Mouse (Mus musculus) stomach, embryonic 15.5 days (tissue): ENCODE results near the gene Flna. TPM values are rescaled to one million over a fixed set of nuclear protein-coding genes. Genes with fewer than 3 reads are reported as not detected.
"Not testable (repeated sequence)": the region's sequence is repeated elsewhere in the genome, so short reads cannot be mapped to it uniquely, and the experiment has no call there.

ENCODE experiments used
- ATAC-seq: fragments of 200-750 bp; cut with Nextera tagmentation; 2 replicates; pipeline ENCODE4 v1.8.0; 2017; ENCODE audit warnings: low read depth, moderate number of reproducible peaks, moderate TSS enrichment; ENCODE audit not compliant: insufficient read depth, low FRiP score
- H3K27ac ChIP-seq: fragments of 300-500 bp; sonication (generic); 2 replicates; pipeline ENCODE4 v1.5.1; 2015; ENCODE audit warnings: mild to moderate bottlenecking, inconsistent platforms
- H3K27me3 ChIP-seq: fragments of 300-500 bp; sonication (generic); replicated peaks from 2 replicates; pipeline ENCODE4 v1.6.1; 2015; ENCODE audit warnings: inconsistent platforms
- H3K36me3 ChIP-seq: fragments of 300-500 bp; sonication (generic); 2 replicates; pipeline ENCODE4 v1.6.1; 2015; ENCODE audit warnings: inconsistent platforms
- H3K4me1 ChIP-seq: fragments of 300-500 bp; sonication (generic); 2 replicates; pipeline ENCODE4 v1.6.1; 2015; ENCODE audit warnings: inconsistent platforms
- H3K4me2 ChIP-seq: fragments of 300-500 bp; sonication (generic); 2 replicates; pipeline ENCODE4 v1.6.1; 2015; ENCODE audit warnings: mild to moderate bottlenecking, inconsistent platforms
- H3K4me3 ChIP-seq: fragments of 300-500 bp; sonication (generic); replicated peaks from 2 replicates; pipeline ENCODE4 v1.5.1; 2015; ENCODE audit warnings: inconsistent platforms
- H3K9ac ChIP-seq: fragments of 300-500 bp; sonication (generic); 2 replicates; pipeline ENCODE4 v1.6.1; 2015; ENCODE audit warnings: inconsistent platforms
- H3K9me3 ChIP-seq: fragments of 300-500 bp; sonication (generic); 2 replicates; pipeline ENCODE4 v1.6.1; 2016; ENCODE audit warnings: inconsistent platforms
- WGBS: fragments of 180-500 bp; shearing (Covaris S2); methylation state at CpG from one replicate; pipeline ENCODE4 v1.1.7; 2015; 5-methylcytosine and 5-hydroxymethylcytosine counted together
- polyA plus RNA-seq: library from polyadenylated mRNA; unstranded; fragments of >200 nt; fragmentation: Nextera tagmentation; extraction: Ambion mirVana; gene quantifications from 2 replicates; pipeline ENCODE4 v1.2.1, GENCODE M21; 2015

Flna gene
- polyA plus RNA-seq, 1 experiment from 2014 or later, result 346 TPM

GRCm38 (mm10) chrX:74244614-74245083, 5.0 kb downstream of the Flna start:
- no peaks in the 10 kb centered on the region for H3K27me3 ChIP-seq
- H3K4me2 ChIP-seq, result peak overlapping the region; percentile 49
- no peak overlapping the region for H3K9ac ChIP-seq
- peaks cover 17% of the 10 kb centered on the region for H3K36me3 ChIP-seq
- H3K9me3 ChIP-seq, result no peaks in the 10 kb centered on the region
- no peaks in the 10 kb centered on the region for H3K4me1 ChIP-seq
- H3K27ac ChIP-seq, result peak overlapping the region; percentile 89
- ATAC-seq, result peak; percentile 47
- H3K4me3 ChIP-seq, result peak overlapping the region; percentile 53
- 23% methylated on average over 3 of the region's 3 CpGs for WGBS

- Histone ChIP-seq H3K27ac (peak overlapping the region; percentile 63), H3K4me2 (peak overlapping the region; percentile 49), H3K27me3 (no peaks in the 10 kb centered on the region), H3K9ac (0 out of 2 replicates have a peak overlapping the region, but pooled peaks have one; percentile 4), H3K36me3 (peaks cover 26% of the 10 kb centered on the region), H3K4me1 (no peaks in the 10 kb centered on the region), H3K9me3 (no peaks in the 10 kb centered on the region), H3K4me3 (peak overlapping the region; percentile 53)
- ATAC-seq, result no peak
- WGBS, result 40% methylated on average over 3 of the region's 3 CpGs
These were observed 5.8 kb downstream of the Flna start for GRCm38 (mm10) chrX:74243807-74244206.

GRCm38 (mm10) chrX:74243396-74243795, 6.2 kb downstream of the Flna start:
- 73% methylated on average over 2 of the region's 2 CpGs for WGBS
- H3K27ac ChIP-seq, result peak overlapping the region; percentile 63; the same call in 1 of the 2 replicates
- peaks cover 27% of the 10 kb centered on the region for H3K36me3 ChIP-seq
- H3K4me1 ChIP-seq, result no peaks in the 10 kb centered on the region
- no peak overlapping the region for H3K9ac ChIP-seq
- H3K4me2 ChIP-seq, result peak overlapping the region; percentile 49
- no peaks in the 10 kb centered on the region for H3K27me3 ChIP-seq
- no peak for ATAC-seq
- no peaks in the 10 kb centered on the region for H3K9me3 ChIP-seq
- H3K4me3 ChIP-seq, result peak overlapping the region; percentile 53

DNA sequence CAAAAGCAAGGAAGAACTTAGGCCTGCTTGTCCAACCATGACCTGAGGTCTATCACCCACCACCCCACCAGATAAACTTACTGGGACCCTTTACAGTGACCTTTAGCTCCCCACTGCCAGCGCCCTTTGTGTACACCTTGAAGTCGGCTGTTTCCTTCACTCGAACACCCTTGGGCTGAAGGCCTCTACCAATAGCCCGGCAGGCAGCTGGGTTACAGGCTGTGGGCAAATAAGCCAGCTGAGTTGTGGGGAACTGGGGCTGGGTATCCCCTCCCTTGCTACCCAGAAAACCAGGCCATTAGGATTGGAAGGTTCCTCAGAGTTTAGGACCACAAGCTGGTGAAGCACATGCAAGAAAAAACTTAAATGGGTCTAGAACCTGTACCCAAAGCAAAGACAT, 9.3 kb downstream of the Flna start:
- Histone ChIP-seq H3K9ac (no peak overlapping the region), H3K27me3 (no peaks in the 10 kb centered on the region), H3K9me3 (no peaks in the 10 kb centered on the region), H3K4me1 (no peaks in the 10 kb centered on the region), H3K4me2 (no peak overlapping the region), H3K27ac (no peak overlapping the region), H3K4me3 (no peak overlapping the region), H3K36me3 (peaks cover 30% of the 10 kb centered on the region)
- WGBS, result 86% methylated on average over 4 of the region's 4 CpGs
- ATAC-seq, result no peak

DNA sequence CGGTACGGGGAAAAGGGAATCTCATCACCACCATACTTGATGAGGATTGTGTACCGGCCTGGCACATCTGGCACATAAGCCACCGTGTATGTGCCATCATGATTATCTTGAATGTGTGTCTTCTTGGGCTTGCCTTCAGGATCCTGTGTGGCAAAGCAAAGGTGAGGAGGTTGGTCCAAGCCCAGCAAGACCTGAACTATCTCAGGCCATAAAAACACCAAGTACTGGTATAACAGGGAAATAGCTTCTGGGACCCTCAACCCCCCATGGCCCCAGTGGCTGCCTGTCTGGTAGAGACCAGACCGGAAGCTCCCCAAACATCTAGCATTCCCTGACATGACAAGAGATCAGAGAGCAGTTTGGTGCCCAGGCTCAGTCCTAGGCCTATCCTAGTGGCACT, 16.4 kb downstream of the Flna start:
- no peak overlapping the region for H3K4me3 ChIP-seq
- 84% methylated on average over 5 of the region's 5 CpGs for WGBS
- H3K27ac ChIP-seq, result no peak overlapping the region
- no peak overlapping the region for H3K9ac ChIP-seq
- H3K4me2 ChIP-seq, result no peak overlapping the region
- peaks cover 21% of the 10 kb centered on the region for H3K36me3 ChIP-seq
- no peaks in the 10 kb centered on the region for H3K27me3 ChIP-seq
- no peaks in the 10 kb centered on the region for H3K4me1 ChIP-seq
- ATAC-seq, result no peak
- H3K9me3 ChIP-seq, result no peaks in the 10 kb centered on the region

GRCm38 (mm10) chrX:74230038-74230437, 19.6 kb downstream of the Flna start:
- H3K36me3 ChIP-seq, result peaks cover 43% of the 10 kb centered on the region
- H3K4me2 ChIP-seq, result no peak overlapping the region
- no peak for ATAC-seq
- no peak overlapping the region for H3K9ac ChIP-seq
- H3K27me3 ChIP-seq, result no peaks in the 10 kb centered on the region
- no peak overlapping the region for H3K27ac ChIP-seq
- 56% methylated on average over 1 of the region's 1 CpGs for WGBS
- H3K4me3 ChIP-seq, result no peak overlapping the region
- no peaks in the 10 kb centered on the region for H3K9me3 ChIP-seq
- no peaks in the 10 kb centered on the region for H3K4me1 ChIP-seq

GRCm38 (mm10) chrX:74220099-74220498, 29.5 kb downstream of the Flna start:
- H3K27me3 ChIP-seq, H3K4me1 ChIP-seq, H3K27ac ChIP-seq, H3K9ac ChIP-seq, H3K4me3 ChIP-seq, ATAC-seq, H3K9me3 ChIP-seq, H3K4me2 ChIP-seq: not testable (repeated sequence)
- H3K36me3 ChIP-seq, result 0 out of 2 replicates have a peak, but pooled peaks cover 12% of the 10 kb centered on the region
- WGBS, result 39% methylated on average over 1 of the region's 1 CpGs

- ATAC-seq, result no peak
- no peak overlapping the region for H3K27ac ChIP-seq
- H3K9me3 ChIP-seq, result no peaks in the 10 kb centered on the region
- no peak overlapping the region for H3K4me3 ChIP-seq
- no peak overlapping the region for H3K9ac ChIP-seq
- H3K4me2 ChIP-seq, result no peak overlapping the region
- H3K4me1 ChIP-seq, result no peaks in the 10 kb centered on the region
- no peaks in the 10 kb centered on the region for H3K27me3 ChIP-seq
- 0 out of 2 replicates have a peak, but pooled peaks cover 8% of the 10 kb centered on the region for H3K36me3 ChIP-seq
- 46% methylated on average over 13 of the region's 13 CpGs for WGBS
These were observed 30.2 kb downstream of the Flna start for GRCm38 (mm10) chrX:74219449-74219848.

DNA sequence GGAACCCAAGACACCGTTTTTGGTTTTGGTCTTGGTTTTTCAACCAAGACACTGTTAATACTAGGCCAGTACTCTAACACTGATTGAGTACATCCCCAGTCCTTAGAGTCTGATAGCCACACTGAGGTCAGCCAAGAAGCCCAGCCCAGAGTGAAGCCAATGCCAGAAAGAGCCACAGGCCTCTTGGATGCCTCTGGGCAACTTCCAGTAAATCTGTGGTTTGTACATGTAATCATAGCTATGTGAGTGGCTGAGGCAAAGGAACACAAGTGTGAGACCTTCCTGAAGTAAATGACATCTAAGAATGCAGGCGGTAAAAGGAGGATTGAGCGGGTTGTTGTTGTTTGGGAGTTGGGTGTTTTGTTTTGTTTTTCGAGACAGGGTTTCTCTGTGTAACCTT, 31.1 kb downstream of the Flna start:
- Histone ChIP-seq H3K9ac (no peak overlapping the region), H3K36me3 (0 out of 2 replicates have a peak, but pooled peaks cover 7% of the 10 kb centered on the region), H3K4me3 (no peak overlapping the region), H3K4me1 (no peaks in the 10 kb centered on the region), H3K4me2 (no peak overlapping the region), H3K27me3 (no peaks in the 10 kb centered on the region), H3K27ac (no peak overlapping the region), H3K9me3 (no peaks in the 10 kb centered on the region)
- ATAC-seq, result no peak
- 90% methylated on average over 4 of the region's 4 CpGs for WGBS

- H3K4me1 ChIP-seq, result no peaks in the 10 kb centered on the region
- 78% methylated on average over 2 of the region's 2 CpGs for WGBS
- H3K4me3 ChIP-seq, result no peak overlapping the region
- no peak for ATAC-seq
- no peaks in the 10 kb centered on the region for H3K9me3 ChIP-seq
- H3K27me3 ChIP-seq, result no peaks in the 10 kb centered on the region
- H3K9ac ChIP-seq, result no peak overlapping the region
- no peak overlapping the region for H3K27ac ChIP-seq
- H3K4me2 ChIP-seq, result no peak overlapping the region
- H3K36me3 ChIP-seq, result no peaks in the 10 kb centered on the region
These were observed 46.1 kb downstream of the Flna start for GRCm38 (mm10) chrX:74203556-74203955.

GRCm38 (mm10) chrX:74176959-74177358, 72.7 kb downstream of the Flna start, which contains the start of gene Tktl1:
Gene Tktl1, plus strand, starts transcription at chrX:74177259.
- no peak for ATAC-seq
- Histone ChIP-seq H3K27me3 (no peaks in the 10 kb centered on the region), H3K36me3 (no peaks in the 10 kb centered on the region), H3K4me2 (no peak within 1 kb of the TSS), H3K4me3 (no peak within 1 kb of the TSS), H3K27ac (no peak within 1 kb of the TSS), H3K9ac (no peak within 1 kb of the TSS), H3K9me3 (no peaks in the 10 kb centered on the region), H3K4me1 (no peaks in the 10 kb centered on the region)
- WGBS, result 92% methylated on average over 17 of the region's 17 CpGs
